Mouse (Mus musculus): ENCODE measurements around the gene 4931422A03Rik.
"Not testable (repeated sequence)": the region's sequence is repeated elsewhere in the genome, so short reads cannot be mapped to it uniquely, and the experiment has no call there.

4931422A03Rik gene

DNA sequence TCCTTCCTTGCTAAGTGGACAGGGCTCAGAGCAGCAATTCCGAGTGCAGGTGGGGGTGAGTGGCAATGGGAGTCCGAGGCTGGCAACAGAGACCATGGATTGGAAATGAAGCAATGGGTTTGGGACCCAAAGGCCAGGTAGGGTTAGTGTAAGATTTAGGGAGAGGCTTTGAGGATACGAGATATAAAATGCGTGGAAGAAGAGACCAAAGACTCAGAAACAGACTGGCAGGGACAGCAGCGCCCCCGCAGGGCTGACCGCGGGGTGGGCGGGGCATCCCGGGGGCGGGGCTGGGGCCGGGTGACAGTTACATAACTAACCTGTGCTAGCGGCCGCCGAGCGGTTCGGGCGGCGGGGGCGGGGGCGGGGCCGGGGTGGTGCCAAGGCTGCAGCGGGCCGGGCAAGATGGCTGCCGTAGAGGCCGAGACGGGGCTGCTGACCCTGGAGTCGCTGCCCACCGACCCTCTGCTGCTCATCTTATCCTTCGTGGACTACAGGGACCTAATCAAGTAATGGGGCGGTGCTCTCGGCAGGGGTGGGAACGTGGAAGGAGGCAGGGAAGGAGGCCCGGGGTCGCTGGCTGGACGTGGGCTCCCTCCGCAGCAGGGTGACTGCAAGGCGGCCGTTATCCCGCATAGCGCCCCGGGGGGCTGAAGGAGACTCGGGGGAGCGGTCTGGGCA is 563 bp downstream of the 4931422A03Rik start, which contains the start of gene Fbxo3:
TSS of gene Fbxo3 (plus strand) at position 264 of the 681 bp plus-strand sequence.
- peak; percentile 83 for DNase-seq (ENCODE audit: low spot score)

DNA sequence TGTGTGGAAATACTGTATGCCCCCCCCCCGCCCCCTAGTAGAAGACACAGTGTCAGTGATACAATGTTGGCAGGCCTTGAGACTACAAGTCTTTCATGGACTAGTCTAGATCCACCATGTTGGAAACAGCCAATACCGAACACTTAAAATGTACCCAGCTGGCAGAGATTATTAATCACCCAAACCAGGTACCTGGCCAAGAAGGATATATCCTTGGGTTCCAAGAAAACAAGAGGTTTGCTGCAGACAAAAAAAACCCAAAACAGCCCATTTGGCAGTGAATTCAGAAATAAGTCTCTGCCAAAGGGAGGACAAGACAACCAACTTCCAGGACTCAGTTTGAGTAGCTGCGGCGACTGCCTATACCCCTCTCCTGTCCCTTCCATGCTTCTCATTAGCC is 3.5 kb downstream of the 4931422A03Rik start:
- DNase-seq (ENCODE audit: low spot score): no peak

DNA sequence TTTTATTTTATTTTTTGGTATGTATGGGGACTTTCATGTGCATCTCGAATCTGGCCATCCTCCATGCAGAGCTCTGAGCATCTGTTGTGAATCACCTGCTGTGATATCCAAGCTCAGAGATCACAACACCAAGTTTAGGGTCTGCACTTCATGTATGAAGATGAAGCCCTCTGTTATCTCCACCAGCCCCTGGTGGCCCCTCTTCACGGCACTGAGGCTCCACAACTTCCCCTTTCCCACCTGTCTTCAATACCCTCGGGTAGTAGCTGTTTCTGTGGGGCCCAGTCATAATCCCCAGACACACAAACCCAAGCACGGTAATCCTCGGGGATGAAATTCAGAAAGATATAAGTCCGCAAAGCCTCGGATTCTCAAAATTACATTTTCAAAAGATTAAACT is 5.1 kb downstream of the 4931422A03Rik start:
- no peak for DNase-seq (ENCODE audit: low spot score)

DNA sequence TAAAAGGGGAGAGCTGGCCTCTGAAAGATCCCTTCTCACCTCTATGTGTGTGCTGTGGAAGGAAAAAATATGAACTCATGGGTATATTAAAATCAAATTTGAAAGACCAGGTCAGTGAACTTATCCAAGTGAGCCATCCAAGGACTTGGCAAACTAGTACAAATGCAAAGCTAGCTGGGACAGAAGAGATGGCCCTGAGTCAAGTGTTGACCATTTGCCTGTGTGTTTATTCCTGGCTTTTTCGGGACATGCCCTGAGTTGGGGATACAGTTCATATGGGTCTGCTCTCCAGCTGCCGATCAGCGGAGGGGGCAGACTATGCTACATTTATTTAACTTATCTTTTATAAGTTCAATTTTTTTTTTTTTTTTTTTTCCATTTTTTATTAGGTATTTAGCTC is 19.3 kb downstream of the 4931422A03Rik start:
- DNase-seq (ENCODE audit: low spot score): not testable (repeated sequence)

DNA sequence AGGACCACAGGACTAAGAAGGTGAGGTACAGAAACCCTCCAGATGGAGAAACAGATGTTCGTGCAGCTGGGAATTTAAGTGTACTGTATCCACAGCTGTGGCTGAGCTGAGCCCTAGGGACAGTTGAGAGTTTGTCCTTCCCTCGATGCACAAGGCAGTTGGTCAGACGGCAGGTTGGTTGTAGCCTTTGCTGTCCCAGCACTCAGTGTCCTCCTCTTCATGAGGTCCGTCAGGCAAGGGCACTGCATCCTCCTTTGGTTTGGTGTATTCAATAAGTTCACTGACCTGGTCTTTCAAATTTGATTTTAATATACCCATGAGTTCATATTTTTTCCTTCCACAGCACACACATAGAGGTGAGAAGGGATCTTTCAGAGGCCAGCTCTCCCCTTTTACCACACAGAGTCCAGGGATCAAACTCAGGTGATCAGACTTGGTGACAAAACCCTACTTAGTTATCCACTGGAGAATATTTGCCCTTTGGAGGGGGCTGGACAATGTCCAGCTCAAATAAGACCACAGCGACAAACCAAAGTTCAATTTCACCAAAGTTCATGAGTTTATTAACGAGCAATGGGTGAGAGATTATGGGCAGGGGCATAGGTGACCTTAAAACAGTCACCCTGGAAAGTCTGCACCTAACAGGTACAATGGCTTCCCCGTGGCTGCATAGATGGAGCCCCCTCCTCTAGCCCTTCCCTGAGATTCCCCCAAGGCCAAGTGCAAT is 20.2 kb downstream of the 4931422A03Rik start:
- DNase-seq (ENCODE audit: low spot score): no peak

DNA sequence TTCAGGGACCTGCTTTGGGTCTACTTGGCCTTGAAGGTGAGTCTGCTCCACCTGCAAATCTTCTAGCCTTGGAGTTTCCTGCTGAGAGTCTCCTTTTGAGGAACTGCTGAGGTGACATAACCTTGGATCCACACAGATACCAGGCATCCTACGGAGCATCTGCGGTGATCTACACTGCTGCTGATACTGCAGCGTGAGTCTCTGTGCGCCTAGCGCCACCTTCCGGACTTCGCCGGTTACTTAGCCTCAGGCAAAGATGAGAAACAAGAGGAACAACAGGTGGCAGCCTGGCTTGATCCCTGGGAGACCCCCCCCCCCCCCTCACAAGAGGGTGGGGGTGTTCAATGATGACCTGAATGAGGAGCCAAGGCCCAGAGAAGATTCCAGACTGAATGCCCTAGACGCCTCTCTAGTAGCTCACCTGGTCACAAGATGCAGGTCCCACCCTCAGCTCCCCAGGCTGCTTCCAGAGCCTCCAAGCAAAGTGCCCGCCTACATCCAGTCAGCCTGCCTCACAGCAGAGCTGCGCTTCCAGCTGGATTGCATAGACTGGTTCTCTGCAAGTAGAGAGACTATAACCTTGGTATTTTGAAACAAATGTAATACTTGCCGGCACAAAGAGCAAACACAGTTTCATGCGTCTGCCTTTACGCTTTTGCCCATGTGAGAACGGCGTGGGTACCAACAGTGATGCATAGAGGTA is 25.3 kb downstream of the 4931422A03Rik start:
- DNase-seq (ENCODE audit: low spot score): peak; percentile 77

DNA sequence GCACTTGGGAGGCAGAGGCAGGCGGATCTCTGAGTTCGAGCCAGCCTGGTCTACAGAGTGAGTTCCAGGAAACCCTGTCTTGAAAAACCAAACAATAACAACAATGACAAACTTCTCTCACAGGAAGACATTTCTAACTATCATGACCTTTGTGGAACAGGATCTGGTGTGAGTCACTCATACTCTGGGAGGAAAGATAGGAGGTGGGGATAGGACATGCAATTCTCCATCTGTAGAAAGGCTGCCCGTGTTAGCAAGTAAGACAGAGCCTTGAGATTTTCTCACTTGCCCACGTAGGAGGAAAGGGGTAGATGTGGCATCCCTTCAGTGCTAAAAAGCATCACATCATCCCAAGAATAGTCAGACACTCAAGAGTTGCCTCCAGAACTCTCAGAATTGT is 26.3 kb downstream of the 4931422A03Rik start:
- DNase-seq (ENCODE audit: low spot score): no peak

DNA sequence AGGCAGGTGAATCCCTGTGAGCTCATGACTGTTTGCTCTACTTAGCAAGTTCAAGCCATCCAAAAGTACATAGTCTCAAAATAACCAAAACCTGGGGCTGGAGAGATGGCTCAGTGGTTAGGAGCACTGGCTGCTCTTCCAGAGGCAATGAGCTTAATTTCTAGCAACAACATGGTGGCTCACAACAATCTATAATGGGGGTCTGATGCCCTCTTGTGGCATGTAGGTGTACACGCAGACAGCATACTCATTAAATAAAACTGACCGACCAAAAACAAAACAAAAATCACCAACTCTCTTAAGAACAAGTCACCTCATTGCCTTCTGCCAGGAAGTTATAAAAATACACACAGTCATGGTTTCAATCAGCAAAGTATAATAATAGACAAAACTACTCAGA is 27.1 kb downstream of the 4931422A03Rik start:
- peak; percentile 57 for DNase-seq (ENCODE audit: low spot score)

DNA sequence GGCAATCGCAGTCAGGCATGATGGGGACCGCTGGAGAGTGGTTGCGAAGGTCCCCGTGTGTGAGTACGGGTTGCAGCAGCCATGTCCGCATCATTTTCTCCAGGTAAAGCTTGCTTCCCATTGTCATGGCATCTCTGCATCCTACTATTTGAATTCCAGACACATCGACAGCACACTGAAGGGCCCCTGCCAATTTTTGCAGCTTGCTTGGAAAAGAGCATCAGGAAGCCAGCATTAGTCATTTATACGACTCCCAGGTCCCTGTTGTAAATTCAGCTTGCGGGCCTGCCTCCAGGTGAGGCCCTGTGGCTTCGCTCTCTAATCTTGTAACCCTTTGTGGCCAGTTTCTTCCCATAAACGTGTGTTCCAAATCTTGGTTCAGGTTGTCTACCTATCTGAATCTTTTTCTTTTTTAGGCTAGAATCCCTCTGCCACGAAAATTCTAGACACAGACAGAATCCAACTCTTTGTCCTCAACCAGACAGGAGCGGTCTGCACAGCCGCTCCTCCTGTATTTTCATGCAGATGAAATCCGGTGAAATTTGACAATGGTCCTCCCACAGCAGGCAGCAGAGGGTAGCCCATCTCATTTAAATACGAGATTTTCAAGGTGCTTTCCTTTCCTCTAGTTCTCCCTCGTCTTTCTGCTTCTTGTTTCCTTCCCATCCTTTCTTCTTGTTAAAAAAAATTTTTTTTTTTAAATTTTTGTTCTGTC is 35.4 kb downstream of the 4931422A03Rik start:
- DNase-seq (ENCODE audit: low spot score): no peak

DNA sequence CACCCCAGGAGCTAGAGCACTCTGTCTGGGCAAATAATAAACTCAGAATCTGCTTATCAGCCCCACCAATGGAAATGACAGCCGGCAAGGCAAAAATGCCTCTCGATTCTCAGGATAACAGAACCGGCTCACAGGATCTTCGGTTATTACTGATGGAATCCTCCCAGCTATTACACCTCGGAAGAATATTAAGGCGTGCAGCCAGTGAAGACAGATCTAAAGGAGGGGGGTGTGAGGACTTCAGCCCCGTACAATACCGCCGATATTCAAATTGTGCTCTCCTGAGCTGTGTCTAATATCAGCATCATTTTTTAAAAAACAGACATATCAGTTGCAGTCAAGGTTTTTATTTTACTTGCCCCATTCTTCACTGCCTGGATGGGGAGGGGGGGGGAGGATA is 36.0 kb downstream of the 4931422A03Rik start:
- no peak for DNase-seq (ENCODE audit: low spot score)

DNA sequence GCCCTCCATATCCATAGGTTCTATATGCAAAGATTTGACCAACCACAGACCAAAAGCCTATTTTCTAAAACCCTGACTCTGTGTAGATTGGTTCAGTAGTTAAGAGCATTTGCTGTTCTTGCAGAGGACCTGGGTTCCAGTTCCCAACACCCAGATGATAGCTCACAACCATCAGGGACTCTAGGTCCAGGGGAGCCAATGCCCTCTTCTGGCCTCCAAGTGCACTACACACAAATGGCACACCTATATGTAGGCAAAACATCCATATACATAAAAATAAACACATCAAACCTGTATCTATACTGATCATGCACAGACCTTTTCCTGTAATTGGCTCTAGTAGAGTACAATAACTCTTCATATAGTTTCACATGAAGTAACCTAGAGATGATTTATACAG is 36.9 kb downstream of the 4931422A03Rik start:
- no peak for DNase-seq (ENCODE audit: low spot score)

DNA sequence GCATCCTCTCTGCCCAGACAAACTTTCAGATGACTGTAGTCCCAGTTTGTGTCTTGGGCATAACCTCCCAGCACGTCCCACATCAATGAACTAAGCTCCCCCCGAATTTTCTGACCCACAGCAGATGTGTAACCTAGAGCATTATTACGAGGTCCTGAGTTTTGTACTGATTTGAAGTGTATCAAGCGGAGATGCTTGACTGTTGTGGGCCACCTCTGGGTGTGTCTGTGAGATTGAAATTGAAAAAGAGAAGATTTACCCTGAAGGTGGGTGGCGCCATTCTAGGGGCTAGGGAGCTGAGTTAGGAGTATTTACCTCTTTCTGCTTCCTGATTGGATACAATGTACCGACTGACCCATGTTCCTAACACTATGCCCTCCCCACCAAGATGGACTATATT is 38.4 kb downstream of the 4931422A03Rik start:
- no peak for DNase-seq (ENCODE audit: low spot score)

DNA sequence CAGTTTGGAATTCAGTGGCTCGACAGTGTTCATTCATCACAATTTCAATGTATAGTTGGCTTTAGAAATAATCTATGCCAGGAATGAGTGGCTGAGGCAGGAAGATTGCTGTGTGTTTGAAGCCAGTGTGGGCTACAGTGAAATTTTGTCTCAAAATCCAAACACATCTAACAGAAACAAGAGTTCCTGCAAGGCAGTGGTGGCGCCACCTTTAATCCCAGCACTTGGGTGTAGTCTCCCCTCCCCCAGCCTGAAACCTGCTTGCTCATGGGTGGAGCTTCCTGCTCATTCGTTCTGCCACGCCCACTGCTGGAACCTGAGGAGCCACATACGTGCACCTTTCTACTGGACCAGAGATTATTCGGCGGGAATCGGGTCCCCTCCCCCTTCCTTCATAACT is 40.6 kb downstream of the 4931422A03Rik start:
- not testable (repeated sequence) for DNase-seq (ENCODE audit: low spot score)

DNA sequence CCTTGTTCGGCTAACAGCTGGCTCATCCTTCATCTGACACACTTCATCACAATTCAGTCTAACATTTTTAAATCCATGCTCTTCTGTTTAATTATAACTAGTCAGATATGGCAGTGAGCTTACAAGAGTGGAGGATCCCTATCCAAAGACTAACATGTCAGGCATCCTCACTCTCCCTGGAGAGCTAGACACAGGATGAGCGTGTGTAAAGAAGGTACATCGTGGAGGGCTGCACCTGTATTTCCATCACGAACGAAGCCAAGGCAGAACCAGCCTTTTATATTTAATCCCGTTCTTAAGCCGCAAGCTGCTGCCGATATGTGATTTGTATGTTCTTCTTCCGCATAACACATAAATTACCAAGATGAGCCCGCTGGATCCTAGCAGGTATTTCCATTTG is 45.0 kb downstream of the 4931422A03Rik start:
- no peak for DNase-seq (ENCODE audit: low spot score)

DNA sequence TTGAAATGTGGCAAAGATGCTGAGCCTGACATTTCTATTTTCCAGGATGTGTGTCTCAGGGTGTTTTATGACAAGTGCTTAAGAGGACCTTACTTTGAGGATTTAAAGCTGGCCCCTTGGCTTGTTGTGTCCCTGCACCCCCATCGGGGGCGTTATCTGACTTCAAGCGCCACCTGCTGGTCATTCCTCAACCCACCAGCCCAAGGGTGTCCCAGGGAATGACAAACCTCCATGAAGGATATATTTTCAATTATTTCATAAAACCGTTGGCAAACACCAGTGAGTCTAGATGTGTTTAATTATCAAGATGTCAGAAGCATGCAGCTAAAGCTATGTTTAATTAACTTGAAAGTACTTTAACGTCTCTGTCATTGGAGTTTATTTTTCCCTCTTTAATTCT is 45.9 kb downstream of the 4931422A03Rik start:
- peak; percentile 90 for DNase-seq (ENCODE audit: low spot score)

DNA sequence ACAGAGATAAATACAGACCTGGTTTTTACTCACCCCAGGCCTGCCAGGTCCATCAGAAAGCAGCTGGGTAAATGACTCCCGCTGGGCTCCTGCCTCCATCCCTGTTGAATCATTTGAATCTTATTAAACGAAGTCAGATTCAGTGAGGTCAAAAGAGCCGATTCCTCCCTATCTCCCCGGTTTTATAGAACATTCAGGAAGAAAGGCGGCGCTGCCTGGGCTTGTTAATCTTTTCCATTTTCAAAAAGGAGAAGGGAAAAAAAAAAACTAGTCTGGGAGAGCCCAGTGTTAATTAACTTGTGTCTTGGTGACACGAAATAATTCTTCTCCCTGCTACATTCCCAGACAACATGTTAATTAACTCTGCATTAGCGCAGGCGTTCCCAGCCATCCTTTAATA is 50.4 kb downstream of the 4931422A03Rik start:
- no peak for DNase-seq (ENCODE audit: low spot score)

DNA sequence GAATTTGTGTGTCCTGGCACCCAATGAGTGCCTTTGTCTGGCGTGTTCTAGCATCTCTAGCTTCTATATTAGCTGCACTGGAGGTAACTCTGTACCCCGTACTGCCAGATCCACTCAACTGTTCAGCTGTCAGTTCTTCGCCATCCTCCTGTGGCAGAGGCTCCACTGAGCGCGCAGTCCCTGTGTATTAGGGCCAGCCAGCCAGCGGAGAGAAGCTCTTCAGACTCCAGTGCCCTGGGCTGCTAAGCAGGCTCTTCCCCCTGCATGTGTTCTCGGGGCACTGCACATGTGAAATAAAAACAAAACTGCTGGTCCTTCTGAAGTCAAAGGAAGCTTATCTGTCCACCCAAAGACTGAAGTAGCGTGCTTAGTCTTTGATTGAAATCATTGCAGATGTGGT is 50.9 kb downstream of the 4931422A03Rik start:
- no peak for DNase-seq (ENCODE audit: low spot score)

DNA sequence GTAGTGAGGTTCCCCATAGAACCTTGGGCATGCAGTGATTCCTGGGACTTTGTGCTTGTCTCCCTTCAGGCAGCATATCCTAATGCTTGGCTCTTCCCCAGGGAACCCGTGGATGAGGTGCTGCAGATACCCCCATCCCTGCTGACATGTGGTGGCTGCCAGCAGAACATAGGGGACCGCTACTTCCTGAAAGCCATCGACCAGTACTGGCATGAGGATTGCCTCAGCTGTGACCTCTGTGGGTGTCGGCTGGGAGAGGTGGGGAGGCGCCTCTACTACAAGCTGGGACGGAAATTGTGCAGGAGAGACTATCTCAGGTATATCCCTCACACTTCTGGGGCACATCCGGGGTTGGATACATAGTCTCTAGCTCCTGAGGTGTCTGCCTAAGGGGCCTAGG is 52.3 kb downstream of the 4931422A03Rik start:
- no peak for DNase-seq (ENCODE audit: low spot score)

DNA sequence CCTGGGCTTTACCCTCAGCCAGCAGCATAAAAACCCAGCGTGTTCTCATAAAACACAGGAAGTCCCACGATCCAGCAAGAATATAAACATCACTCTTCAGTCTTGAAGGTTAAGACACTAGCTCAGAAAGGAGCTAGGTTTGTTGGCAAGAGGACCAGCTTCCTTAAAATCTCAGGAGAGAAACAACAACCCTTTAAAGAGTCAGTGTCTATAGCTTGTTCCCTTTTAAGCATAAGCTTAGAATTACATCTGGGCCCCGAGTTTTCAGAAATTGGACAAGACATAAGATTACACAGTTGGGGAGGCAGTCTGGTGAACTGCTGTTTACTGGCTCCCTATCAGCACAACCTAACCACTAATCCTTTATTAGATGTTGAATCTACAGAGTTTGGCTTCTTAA is 56.3 kb downstream of the 4931422A03Rik start:
- DNase-seq (ENCODE audit: low spot score): no peak

DNA sequence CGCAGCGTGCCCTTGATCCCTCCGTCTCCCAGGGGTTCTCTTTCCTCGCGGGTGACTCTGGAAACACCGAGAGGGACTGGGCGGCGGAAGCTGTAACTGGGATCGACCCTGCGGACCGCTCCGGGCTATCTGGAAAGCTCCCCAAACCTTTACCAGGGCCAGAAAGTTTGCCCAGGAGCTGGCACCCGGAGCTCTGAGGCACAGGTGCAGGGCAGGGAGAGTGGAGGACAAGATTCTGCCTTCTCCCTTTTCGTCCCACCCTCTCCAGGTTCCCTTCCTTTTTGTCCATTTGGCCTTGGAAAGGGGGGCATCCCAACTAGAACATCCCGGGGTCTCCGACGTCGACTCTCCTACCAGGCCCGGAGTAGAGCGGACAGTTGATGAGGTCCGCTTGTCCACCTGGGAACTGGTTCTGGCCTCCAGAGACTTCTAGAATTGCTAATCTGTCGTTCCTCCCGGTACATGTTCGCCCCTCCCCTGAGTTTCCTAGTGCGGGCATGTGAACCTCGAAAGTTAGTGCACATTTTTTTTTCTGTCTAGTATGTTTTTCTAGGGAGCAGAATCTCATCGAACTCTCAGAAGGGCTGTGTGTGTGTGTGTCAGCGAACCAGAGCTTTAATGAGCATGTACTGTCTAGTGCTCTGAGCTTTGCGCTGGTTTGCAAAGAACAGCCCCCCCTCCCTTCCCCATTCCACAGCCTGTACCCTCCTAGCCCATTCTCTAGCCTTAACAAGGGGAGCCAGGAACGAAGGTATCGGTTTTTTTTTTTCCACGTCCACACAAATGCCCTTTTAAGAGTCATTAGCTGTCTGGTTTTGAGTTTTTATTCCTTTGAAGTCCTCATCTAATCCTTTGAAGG is 57.1 kb downstream of the 4931422A03Rik start:
- DNase-seq (ENCODE audit: low spot score): peak; percentile 43

DNA sequence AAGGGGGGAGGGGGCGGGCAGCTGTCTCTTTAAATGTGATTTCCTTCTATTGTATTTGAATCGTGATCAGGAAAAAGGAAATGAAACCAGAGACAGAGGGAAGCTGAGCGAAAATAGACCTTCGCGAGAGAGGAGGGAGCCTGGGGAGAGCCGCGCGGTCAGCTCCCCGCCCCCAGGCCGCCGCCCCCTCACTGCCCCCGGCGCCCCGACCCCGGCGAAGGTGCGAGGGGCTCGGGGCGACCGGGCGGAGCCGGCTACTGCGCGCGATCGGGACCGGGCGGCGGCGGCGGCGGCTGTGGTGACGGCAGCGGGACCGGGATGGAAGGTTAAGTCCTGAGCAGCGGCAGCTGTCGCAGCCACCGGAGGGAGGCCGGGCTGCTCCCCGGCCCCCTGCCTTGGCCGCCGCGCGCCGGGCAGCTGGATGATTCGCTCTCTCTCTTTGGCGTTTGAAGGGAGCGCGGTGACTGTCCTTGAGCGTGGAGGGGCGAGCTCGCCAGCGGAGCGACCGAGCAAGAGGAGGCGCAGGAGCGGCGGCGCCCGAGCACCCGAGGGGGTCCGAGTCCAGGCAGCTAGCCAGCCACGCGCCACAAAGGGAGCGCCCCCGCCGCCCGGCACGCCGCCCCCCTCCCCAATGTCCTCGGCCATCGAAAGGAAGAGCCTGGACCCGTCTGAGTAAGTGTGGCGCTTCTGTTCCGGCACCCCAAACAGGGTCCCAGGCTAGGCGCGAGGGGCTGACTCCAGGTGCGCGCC is 57.9 kb downstream of the 4931422A03Rik start:
- peak; percentile 67 for DNase-seq (ENCODE audit: low spot score)
